In the genomic region with DNA sequence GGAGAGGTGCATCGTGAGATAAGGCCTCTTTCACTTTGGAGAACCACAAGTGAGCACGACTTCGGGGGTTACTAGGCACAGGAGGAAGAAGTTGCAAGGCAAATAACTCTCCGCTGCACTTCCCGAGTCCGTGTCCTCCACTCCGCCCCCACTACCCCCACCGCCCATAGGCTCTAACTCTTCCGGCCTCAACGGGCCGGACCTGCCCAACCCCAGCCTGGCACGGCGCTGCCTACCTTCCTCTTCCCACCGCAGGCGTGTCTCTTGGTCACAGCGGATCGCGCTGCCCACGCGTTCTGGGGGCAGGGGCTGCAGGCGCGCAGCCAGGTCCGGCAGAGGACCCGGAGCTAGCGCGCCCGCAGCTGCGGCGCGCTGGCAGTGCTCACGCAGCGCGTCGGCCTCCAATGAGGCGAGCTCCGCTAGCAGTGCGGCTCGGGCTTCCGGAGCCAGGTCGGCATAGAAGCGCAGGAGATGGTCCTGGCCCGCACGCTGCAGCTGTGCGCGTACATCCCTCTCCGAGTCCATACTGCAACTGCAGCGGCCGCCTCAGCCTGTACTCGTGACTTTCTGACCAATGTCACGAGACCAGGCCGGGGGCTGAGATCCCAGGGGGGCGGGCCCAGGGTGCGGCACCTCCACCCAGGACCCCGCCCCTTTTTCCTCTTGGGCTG, we compare ENCODE assay signal across 8 mouse cellular contexts. TPM values are rescaled to one million over a fixed set of nuclear protein-coding genes. Genes with fewer than 3 reads are reported as not detected.
DNase-seq lines count a peak whose midpoint lies in the region; ATAC-seq lines count a peak whose summit lies in the region.

Uap1l1 (minus strand) TSS at position 592 of the 671 bp plus-strand sequence.

- H3K9ac ChIP-seq in heart, embryonic 16.5 days (ENCODE audit: low read length), result peak within 1 kb of the TSS; percentile 82
- peak within 1 kb of the TSS; percentile 66 for H3K9ac ChIP-seq in liver, embryonic 16.5 days (ENCODE audit: low read depth, low read length)
- H3K9ac ChIP-seq in neural tube, embryonic 11.5 days (ENCODE audit: low read length), result peak within 1 kb of the TSS; percentile 56
- H3K9ac ChIP-seq in stomach, embryonic 16.5 days (ENCODE audit: low read length), result peak within 1 kb of the TSS; percentile 89

- peaks cover 53% of the 10 kb centered on the region for H3K27me3 ChIP-seq in forebrain, embryonic 10.5 days (ENCODE audit: poor library complexity, severe bottlenecking)
- H3K27me3 ChIP-seq in heart, embryonic 16.5 days (ENCODE audit: control insufficient read depth, insufficient read depth, low read length), result peaks cover 4% of the 10 kb centered on the region
- H3K27me3 ChIP-seq in liver, embryonic 16.5 days (ENCODE audit: control insufficient read depth, insufficient read depth, low read depth, low read length), result peaks cover 14% of the 10 kb centered on the region
- peaks cover 23% of the 10 kb centered on the region for H3K27me3 ChIP-seq in neural tube, embryonic 11.5 days (ENCODE audit: control insufficient read depth, insufficient read depth, low read length)
- H3K27me3 ChIP-seq in stomach, embryonic 16.5 days (ENCODE audit: control insufficient read depth, insufficient read depth, low read length), result no peaks in the 10 kb centered on the region

- H3K9me3 ChIP-seq in forebrain, embryonic 10.5 days, result no peaks in the 10 kb centered on the region
- H3K9me3 ChIP-seq in heart, embryonic 16.5 days (replicated peaks; ENCODE audit: control insufficient read depth, low read length), result no peaks in the 10 kb centered on the region
- no peaks in the 10 kb centered on the region for H3K9me3 ChIP-seq in liver, embryonic 16.5 days (replicated peaks; ENCODE audit: control insufficient read depth, low read length)
- no peaks in the 10 kb centered on the region for H3K9me3 ChIP-seq in neural tube, embryonic 11.5 days (ENCODE audit: control insufficient read depth, low read length)
- H3K9me3 ChIP-seq in stomach, embryonic 16.5 days (replicated peaks; ENCODE audit: control insufficient read depth, low read length), result no peaks in the 10 kb centered on the region

- H3K36me3 ChIP-seq in forebrain, embryonic 10.5 days (replicated peaks), result no peaks in the 10 kb centered on the region
- no peaks in the 10 kb centered on the region; the same call in 1 of the 2 replicates for H3K36me3 ChIP-seq in heart, embryonic 16.5 days (ENCODE audit: control insufficient read depth, insufficient read depth)
- no peaks in the 10 kb centered on the region for H3K36me3 ChIP-seq in liver, embryonic 16.5 days (ENCODE audit: control insufficient read depth, insufficient read depth)
- no peaks in the 10 kb centered on the region for H3K36me3 ChIP-seq in neural tube, embryonic 11.5 days (ENCODE audit: control insufficient read depth, insufficient read depth, low read length)
- H3K36me3 ChIP-seq in stomach, embryonic 16.5 days (ENCODE audit: control insufficient read depth, insufficient read depth, low read length), result no peaks in the 10 kb centered on the region

- WGBS in forebrain, embryonic 10.5 days, result under 1% methylated on average over 54 of the region's 54 CpGs
- under 1% methylated on average over 52 of the region's 54 CpGs for WGBS in heart, embryonic 16.5 days
- WGBS in liver, embryonic 16.5 days (ENCODE audit: insufficient replicate concordance), result under 1% methylated on average over 50 of the region's 54 CpGs
- WGBS in neural tube, embryonic 11.5 days, result under 1% methylated on average over 54 of the region's 54 CpGs
- WGBS in stomach, embryonic 16.5 days, result under 1% methylated on average over 54 of the region's 54 CpGs

- H3K4me2 ChIP-seq in heart, embryonic 16.5 days (ENCODE audit: low read depth, low read length), result peak within 1 kb of the TSS; percentile 87
- peak within 1 kb of the TSS; percentile 91 for H3K4me2 ChIP-seq in liver, embryonic 16.5 days (ENCODE audit: low read depth, low read length)
- peak within 1 kb of the TSS; percentile 95 for H3K4me2 ChIP-seq in neural tube, embryonic 11.5 days (ENCODE audit: low read depth)
- peak within 1 kb of the TSS; percentile 95 for H3K4me2 ChIP-seq in stomach, embryonic 16.5 days (ENCODE audit: low read depth, low read length)

- H3K4me1 ChIP-seq in forebrain, embryonic 10.5 days, result peaks cover 14% of the 10 kb centered on the region
- peaks cover 4% of the 10 kb centered on the region; the same call in 1 of the 2 replicates for H3K4me1 ChIP-seq in heart, embryonic 16.5 days (ENCODE audit: control insufficient read depth, insufficient read depth, low read length)
- peaks cover 12% of the 10 kb centered on the region for H3K4me1 ChIP-seq in liver, embryonic 16.5 days (ENCODE audit: control insufficient read depth, low read depth, low read length)
- peaks cover 3% of the 10 kb centered on the region; the same call in 1 of the 2 replicates for H3K4me1 ChIP-seq in neural tube, embryonic 11.5 days (ENCODE audit: control insufficient read depth, insufficient read depth, low read length)
- H3K4me1 ChIP-seq in stomach, embryonic 16.5 days (ENCODE audit: control insufficient read depth, insufficient read depth, low read length), result peaks cover 7% of the 10 kb centered on the region

- H3K27ac ChIP-seq in forebrain, embryonic 10.5 days, result peak within 1 kb of the TSS; percentile 75
- H3K27ac ChIP-seq in heart, embryonic 16.5 days (ENCODE audit: low read length), result peak within 1 kb of the TSS; percentile 6; the same call in 1 of the 2 replicates
- 0 out of 2 replicates have a peak within 1 kb of the TSS, but pooled peaks have one; percentile 43 for H3K27ac ChIP-seq in liver, embryonic 16.5 days (ENCODE audit: low read length)
- H3K27ac ChIP-seq in neural tube, embryonic 11.5 days (ENCODE audit: low read depth, low read length), result no peak within 1 kb of the TSS
- H3K27ac ChIP-seq in stomach, embryonic 16.5 days (ENCODE audit: low read length), result peak within 1 kb of the TSS; percentile 78

- peak; percentile 91 for ATAC-seq in heart, embryonic 16.5 days (replicated peaks; ENCODE audit: extremely low read depth, insufficient read depth, low FRiP score)
- peak; percentile 70 for ATAC-seq in liver, embryonic 16.5 days (ENCODE audit: low read depth)
- ATAC-seq in neural tube, embryonic 11.5 days (ENCODE audit: insufficient read depth, low FRiP score, low TSS enrichment), result peak; percentile 61; the same call in 1 of the 2 replicates
- ATAC-seq in stomach, embryonic 16.5 days (ENCODE audit: insufficient read depth, low FRiP score), result peak; percentile 81

- DNase-seq in A20 (ENCODE audit: low read depth, low spot score), result peak; percentile 87
- DNase-seq in adrenal gland, postnatal 36 days, result peak; percentile 86 to 93
- DNase-seq in forebrain, embryonic 10.5 days (ENCODE audit: extremely low spot score, low spot score), result peak; percentile 64
- peak; percentile 91 to 94 for DNase-seq in kidney, postnatal 25 days
- DNase-seq in neural tube, embryonic 11.5 days (ENCODE audit: low spot score), result peak; percentile 61

- H3K4me3 ChIP-seq in forebrain, embryonic 10.5 days, result peak within 1 kb of the TSS; percentile 69
- peak within 1 kb of the TSS; percentile 68 for H3K4me3 ChIP-seq in heart, embryonic 16.5 days (ENCODE audit: low read length)
- peak within 1 kb of the TSS; percentile 68 for H3K4me3 ChIP-seq in liver, embryonic 16.5 days (ENCODE audit: low read depth, low read length)
- H3K4me3 ChIP-seq in neural tube, embryonic 11.5 days (ENCODE audit: low read depth, low read length), result peak within 1 kb of the TSS; percentile 48
- H3K4me3 ChIP-seq in stomach, embryonic 16.5 days (replicated peaks; ENCODE audit: low read length), result peak within 1 kb of the TSS; percentile 80

RNA-seq across cellular contexts. Expression of gene Uap1l1, which starts in this region (rescaled TPM):
- total RNA-seq in adrenal gland, postnatal 36 days (2021), result 10 to 100 TPM; 20.0 to 23.1 TPM
- 7.3 and 7.9 TPM in 2 replicates for polyA plus RNA-seq in forebrain, embryonic 10.5 days (2016; fragmentation: Nextera tagmentation; extraction: Ambion mirVana)
- 18.8 and 19.3 TPM in 2 replicates for polyA plus RNA-seq in heart, embryonic 16.5 days (2015; fragmentation: Nextera tagmentation; extraction: Ambion mirVana)
- 12.6 and 14.0 TPM in 2 replicates for polyA plus RNA-seq in liver, embryonic 16.5 days (2015; fragmentation: Nextera tagmentation; extraction: Ambion mirVana)
- 5.1 and 7.0 TPM in 2 replicates for polyA plus RNA-seq in neural tube, embryonic 11.5 days (2014; fragmentation: Nextera tagmentation; extraction: Ambion mirVana)
- 34.8 and 40.0 TPM in 2 replicates for polyA plus RNA-seq in stomach, embryonic 16.5 days (2015; fragmentation: Nextera tagmentation; extraction: Ambion mirVana)
